Mouse (Mus musculus): ENCODE results near the gene Qpct.

DNA sequence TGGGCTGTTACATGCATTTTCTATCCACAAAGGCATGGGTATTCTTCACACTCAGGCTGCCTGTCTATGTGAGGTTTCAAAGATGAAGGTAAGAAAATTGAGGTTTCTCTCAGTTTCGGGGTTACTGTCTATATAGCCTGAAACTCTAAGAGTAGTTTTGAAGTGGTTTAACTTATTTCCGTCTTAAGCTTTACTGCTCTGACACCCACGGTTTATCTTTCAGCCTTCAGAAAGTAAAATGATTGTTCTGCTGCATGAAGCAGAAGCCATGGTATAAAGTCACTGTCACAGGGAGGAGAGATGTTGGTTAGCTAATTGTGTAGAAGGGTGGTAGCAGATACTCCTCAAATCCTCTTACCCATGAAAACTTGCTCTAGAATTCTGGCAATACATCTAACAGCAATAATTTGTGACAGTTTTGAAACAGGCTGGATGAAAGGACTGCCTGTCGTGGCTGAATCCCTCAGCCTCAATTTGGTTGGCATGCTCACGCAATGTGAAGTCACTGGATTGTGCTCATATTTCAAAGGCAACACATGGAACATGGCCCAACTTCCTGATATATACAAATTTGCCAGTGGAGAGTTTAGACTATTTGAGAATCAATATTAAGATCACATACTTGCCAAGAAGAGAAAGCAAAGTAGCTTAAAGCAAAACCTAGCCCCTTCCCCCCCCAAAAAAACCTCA lies 41.7 kb downstream of the Qpct start:
- no peak for TF ChIP-seq MAFK (IDR thresholded peaks at IDR 0.05; ENCODE audit: insufficient read depth, low read depth, low read length)
- TF ChIP-seq HCFC1 (IDR thresholded peaks at IDR 0.05; ENCODE audit: borderline replicate concordance, insufficient read depth, low read length) = no peak
- TF ChIP-seq ZC3H11A (IDR thresholded peaks at IDR 0.05; ENCODE audit: borderline replicate concordance, low read depth, low read length) = no peak
- no peak for TF ChIP-seq ZNF384 (IDR thresholded peaks at IDR 0.05; ENCODE audit: low read depth, low read length)
- no peak for TF ChIP-seq CHD2 (IDR thresholded peaks at IDR 0.05; ENCODE audit: low read depth, low read length)
